Mouse (Mus musculus) lung, adult 18-20 months (tissue): ENCODE results near the gene Slc6a8.
A peak's percentile ranks its signal among the peaks of the same experiment; 100 is the strongest.

ENCODE experiments used
- DNase-seq, 2 experiments: peaks; one replicate each; pipeline ENCODE4 v3.0.0; 2022; ENCODE audit warnings: mixed read lengths in 2 of 2

The Slc6a8 gene

DNA sequence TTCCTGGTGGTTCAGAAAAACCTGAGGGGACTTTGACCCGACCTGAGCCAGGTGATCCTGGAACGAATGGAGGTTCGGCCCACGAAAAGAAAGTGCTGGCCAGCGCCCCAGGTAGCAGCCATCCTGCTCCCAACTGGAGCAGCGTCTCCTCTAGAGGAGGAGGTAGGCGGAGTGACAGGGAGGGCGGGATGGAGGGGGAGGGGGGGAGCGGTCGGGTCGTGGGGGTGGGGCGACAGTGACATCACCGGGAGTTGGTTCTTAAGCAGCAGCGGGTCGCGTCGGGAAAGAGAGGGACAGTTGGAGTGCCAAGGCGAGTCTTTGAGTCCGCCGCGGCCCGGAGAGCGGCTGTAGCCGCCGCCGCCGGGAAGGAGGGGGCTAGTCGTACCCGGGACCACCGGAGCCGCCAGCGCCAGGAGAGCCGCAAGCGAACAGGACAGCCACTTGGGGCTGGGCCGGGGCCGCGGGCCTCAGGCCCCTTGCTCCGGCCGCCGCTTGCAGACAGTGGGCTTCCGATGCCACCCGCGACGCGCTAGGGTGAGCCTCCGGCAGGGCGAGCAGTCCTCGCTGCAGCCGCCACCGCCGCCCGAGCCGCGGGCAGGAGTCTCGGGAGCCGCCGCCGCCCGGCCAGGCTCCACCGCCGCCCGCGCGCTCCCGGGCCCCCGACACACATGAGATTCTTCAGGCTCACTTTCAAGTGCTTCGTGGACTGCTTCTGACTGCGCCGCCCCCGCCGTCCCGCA is at the start of gene Slc6a8:
TSS of gene Slc6a8 (plus strand) at position 272 of the 740 bp plus-strand sequence.
- peak; percentile 69 to 74 for DNase-seq

DNA sequence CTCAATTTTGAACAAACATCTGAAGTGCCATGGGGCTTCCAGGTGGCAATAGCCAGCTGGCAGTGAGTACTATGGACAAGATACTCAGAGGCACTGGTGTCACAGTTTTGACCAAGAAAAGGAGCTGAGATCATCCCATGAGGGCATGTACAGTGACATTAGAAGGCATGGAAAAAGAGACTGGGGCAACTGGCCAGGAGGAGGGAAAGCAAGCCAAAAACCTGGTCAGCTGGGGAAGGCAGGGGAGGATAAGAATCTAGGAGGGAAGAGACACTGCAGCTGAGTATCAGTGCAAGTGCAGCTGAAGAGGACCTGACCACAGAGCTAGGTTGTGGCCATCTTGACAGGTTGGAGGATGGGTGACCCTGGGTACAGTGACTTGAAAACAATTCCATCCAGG is 46.0 kb upstream of the Slc6a8 start:
- DNase-seq = no peak

DNA sequence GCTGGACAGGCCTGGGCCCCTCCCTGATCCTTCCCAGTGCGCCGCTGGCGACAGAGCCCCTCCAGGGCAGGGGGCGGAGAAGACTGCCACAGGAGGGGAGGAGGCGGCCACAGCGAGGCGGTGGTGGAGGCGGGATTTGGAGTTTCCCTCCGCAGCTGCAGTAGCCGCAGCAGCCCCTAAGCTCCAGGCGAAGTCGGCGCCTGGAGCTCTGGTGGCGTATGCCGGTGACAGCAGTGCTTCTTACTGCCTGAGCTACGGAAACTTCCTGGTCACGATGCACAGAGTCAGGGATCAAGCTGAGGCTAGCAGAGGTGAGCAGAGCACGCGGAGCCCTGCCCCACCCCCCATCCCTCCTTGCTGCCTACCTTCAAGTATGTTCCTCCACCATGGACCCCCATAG is 37.5 kb upstream of the Slc6a8 start:
- no peak for DNase-seq

DNA sequence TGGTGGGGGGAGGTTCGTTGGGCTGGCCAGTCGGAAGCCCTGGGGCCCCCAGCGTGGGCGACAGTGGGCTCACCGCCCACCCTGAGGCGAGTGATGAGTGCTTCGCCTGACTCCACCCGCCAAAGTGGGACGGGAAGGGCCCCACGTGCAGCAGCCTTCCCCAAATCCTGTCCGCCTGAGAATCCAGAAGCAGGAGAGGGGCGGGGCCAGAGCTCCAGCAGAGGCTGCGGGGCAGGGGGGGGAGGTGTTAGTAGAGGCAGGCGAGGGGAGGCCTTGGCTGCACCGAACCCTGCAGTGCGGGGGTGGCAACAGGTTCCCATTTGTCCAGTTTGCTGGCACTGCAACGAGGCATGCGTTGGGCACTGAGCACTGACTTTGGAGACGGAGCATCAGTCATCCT is 35.5 kb upstream of the Slc6a8 start:
- DNase-seq = no peak

DNA sequence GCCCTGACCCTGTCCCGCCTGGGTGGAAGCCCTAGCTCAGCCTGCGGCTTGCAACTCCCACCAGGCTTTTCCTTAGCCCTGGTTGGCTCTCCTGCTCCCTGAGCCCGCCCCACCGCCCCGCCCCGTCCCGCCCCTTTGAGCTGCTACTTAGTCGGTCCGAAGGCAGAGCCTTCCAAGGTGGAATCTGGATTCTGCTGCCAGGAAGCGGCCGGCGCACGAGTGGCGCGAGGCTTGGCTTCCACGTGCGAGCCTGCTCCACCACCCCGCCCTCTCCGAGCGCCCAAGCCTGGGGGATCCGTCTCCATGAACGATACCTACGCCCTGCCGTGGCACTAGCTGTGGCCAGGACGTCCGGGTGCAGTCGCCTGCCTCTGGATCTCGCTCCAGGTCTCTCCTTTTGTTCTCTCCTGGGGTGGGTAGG is 33.7 kb upstream of the Slc6a8 start, which contains the start of gene Dusp9:
TSS of gene Dusp9 (plus strand) at position 165 of the 421 bp plus-strand sequence.
- DNase-seq = peak; percentile 46 to 61

DNA sequence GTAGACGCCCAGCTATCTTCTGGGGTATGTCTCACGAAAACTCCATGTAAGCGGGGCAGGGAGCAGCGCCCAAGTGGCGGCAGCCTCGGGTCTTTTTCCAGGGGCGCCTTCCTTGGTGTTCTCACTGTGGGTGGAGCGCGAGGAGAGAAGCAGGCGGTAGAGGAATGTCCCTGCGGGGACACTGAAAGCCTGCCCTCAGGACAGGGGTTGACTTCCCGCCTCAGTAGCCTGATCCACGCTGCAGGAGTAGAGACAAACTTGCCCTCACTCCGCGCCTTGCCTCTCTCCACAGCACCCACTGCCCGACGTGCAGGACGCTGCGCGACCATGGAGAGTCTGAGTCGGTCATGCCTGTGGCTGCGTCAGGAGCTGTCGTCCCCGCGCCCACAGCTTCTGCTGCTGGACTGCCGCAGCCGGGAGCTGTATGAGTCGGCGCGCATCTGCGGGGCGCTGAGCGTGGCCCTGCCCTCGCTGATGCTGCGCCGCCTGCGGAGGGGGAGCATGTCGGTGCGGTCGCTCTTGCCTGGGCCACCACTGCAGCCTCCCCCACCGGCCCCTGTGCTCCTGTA is 33.0 kb upstream of the Slc6a8 start:
- DNase-seq = no peak

DNA sequence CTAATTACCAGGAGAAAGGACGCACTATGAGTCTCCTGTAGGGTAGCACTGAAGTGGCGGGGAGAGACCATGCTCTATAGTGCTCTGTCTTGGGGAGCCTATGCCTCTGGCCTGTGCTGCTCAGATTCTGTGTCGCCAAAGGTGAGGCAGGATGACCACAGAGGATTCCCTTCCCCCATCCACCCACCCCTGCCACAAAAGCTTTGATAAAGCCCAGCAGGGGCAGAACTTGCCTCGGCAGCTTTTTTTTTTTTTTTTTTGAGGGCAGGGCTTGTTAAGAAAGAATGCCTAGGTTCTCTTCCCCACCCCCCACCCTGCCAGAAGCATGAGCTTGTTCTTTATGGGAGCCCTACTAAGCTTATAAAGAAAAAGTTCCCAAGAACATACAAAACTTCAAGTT is 27.8 kb upstream of the Slc6a8 start:
- no peak for DNase-seq

DNA sequence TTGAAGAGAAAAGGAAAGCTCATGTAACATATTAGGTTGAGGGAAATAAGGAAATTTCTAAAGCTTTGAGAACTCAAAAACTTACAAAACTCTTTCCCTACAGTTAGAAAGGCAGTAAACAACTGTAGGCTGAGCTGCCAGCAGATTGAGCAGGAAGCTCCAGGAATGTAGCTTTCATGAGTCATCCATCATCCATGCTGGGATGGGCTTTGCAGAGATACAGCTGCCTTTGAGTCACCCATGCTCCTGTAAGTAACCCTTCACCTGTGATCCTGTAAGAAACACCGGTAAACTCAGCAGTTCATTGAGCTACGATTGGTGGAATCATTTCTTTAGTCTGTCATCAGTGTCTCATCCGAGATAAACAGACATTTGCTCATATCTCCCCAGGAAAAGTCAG is 22.1 kb upstream of the Slc6a8 start:
- DNase-seq = no peak

DNA sequence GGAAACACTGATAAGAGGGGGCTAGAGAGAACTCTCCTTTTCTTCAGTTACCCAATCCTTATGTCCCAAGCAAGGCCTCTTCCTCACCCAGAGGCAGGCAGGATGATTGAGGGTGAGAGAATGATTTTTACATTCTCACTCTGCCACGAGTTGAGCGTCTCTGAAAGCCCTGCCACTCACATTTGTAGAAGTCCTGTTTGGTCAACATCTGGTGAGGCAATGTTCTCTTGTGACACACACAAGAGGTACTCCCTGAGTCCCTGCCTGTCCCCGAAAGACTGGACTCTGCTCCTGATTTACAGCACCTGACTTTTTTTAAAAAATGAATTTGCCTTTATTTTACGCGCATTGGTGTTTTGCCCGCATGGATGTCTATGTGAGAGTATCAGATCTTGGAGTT is 19.6 kb upstream of the Slc6a8 start:
- no peak for DNase-seq

DNA sequence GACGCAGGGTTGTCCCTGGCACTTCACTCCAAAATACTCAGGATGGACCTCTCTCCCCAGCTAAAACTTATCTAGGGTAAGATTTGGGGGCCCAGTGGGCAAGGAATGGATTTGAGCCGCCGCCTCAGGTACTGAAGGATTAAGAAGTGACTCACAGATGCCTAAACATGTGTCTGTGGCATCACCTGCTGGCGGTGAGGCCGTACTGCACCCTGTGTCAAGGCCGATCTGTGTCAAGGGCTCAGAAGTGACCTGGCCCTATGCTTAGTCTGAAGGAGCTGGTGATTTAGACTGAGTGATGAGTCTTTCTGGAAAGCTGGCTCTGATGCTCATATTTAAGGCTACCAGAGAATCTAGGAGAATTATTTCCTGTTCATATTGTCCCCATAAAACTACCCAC is 18.8 kb upstream of the Slc6a8 start:
- peak; percentile 46 to 74 for DNase-seq

DNA sequence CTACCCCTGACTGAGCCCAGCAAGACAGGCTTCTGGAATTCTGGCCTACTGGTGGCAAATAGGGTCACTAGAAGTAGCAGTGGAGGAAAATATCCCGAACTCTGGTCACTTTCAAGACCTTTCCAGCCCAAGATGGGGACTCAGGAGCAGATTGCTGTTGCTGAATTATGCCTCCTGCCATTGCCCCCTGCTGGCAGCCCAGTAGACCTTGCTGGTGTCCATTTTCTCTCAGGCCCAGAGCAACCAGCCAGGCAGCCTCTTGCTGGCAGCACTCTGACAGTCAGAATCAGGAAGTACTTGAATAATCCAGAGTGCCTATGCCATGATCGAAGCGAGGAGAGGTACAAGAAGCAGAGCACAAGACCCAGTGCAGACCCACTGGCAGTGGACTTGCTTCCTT is 17.4 kb upstream of the Slc6a8 start:
- DNase-seq = peak; percentile 44 to 51

DNA sequence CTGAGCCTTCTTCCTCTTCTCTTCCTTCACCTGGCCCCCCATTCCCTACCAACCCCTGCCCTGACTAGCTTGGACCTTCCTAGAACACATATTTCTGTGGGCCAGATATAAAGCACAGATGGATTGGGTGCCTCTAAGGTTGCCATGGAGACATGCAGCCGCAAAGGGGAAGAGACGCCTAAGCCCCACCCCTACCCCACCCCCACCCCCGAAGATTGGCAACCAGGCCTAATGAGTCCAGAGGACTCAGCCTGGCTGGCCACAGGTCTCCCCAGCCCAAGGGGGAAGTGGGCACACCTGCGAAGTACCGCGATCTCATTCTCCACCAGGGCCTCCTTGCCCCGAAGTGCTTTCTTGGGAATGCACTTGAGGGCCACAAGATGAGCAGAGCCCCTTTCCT is 14.6 kb upstream of the Slc6a8 start:
- DNase-seq = no peak

DNA sequence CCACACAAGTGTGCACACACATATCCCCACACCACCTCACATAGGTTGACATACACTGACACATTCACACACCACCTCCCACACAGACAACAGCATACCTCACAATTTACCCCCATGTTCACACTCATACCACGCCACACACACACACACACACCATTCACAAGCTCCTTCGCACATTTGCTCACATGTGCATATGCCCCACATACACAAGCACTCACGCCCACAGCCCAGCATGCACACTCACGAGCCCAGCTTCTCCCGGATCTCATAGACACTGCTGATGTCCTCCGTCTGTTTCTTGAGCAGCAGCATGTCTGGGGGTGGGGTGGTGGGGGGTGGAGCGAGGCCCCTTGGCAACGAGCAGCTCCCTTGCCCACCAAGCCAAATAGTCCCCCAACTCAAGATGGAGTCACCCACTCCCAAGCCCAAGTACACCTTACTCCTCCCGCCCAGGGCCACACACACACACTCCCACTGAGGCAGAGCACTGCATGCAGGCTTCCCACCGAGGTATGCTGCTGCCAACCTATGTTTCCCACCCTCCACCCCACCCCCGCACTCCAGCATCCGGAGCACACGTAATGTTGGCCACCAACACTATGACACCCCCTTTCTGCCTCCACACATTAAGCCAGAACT is 13.9 kb upstream of the Slc6a8 start:
- no peak for DNase-seq

DNA sequence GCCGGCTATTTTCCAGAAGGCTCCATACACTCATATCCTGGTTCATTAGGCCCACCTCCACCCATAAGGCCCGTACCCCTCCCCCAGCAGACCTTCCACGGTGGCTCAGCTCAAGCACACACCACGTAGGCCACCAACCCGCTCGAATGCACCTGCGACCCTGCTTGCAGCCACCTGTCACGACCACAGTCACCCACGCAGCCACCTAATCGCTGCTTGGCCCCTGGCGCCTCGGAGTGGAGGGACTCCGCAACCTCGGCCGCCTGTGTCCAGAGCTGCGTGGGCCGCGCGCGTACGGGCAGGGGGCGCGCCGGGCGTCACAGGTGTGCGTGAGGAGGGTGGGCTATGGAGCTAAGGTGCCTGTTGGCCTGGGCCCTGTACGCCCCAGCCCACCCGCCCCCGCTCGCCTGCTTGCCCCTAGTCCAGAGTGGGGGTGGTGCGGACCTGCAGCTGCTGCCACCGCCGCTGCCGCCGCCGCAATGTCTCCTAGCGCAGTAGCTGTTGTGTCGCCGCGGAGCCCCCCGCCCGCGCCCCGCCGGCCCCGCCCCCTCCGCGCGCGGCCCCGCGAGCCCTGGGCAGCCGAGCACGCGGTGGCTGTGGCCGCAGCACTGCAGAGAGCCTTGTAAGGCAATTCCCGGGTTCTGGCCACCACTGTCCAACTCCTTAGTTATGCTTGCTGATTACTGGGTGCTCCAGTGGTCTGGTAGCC is 13.2 kb upstream of the Slc6a8 start, which contains the start of gene Pnck:
TSS of gene Pnck (minus strand) at position 543 of the 709 bp plus-strand sequence.
- DNase-seq = no peak

DNA sequence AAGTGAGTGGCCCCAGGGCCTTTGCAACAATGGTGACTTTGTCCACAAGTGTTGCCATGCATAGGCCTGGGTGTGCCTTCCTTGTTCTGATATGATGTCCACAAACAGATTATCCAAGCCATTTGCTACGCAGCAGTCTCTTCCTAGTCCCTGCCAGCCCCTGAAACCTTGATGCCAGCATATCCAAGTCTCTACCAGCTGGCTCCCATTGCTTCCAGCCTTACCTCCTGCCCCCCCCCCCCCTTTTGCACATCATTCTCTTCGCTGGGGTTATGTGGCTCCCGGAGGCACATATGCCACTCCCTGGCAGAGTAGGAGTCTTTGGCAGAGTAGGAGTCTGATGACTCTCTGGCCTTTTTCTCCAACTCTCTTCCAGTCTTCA is 12.7 kb upstream of the Slc6a8 start:
- DNase-seq = no peak

DNA sequence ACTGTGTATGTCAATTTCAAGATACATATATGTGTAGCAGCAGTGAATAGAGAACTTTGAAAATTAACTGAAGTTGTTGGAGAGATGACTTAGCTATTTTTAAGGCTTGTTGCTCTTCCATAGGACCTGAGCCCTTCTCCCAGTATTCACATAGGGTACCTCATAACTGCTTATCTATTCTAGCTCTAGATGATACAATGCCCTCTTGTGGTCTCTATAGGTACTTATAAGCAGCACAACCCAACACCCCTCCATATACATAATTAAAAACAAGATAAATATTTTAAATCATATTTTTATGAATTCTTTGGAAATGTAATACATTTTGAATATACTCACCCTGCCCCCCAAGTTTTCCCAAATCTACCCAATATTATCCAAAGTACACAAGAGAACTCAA is 9.8 kb upstream of the Slc6a8 start:
- no peak for DNase-seq

DNA sequence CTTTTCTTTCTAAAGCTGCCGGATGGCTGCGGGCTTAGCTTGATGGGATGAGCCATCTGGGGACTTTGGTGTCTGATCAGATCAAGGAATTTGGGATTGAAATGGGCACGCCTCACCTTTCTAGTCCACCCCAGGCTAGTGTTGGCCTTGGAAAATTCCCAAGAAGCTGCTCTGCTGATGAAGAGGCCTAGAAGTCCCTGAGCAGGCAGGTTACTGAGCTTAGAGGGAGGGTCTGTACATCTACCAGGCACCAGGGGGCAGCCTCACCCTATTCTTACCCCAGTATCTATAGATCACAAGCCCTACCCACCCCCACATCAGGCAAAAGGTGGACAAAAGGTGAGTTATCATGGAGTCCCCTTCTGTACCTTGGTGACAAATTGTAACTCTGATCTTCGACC is 919 bp upstream of the Slc6a8 start:
- peak; percentile 36 to 53 for DNase-seq

DNA sequence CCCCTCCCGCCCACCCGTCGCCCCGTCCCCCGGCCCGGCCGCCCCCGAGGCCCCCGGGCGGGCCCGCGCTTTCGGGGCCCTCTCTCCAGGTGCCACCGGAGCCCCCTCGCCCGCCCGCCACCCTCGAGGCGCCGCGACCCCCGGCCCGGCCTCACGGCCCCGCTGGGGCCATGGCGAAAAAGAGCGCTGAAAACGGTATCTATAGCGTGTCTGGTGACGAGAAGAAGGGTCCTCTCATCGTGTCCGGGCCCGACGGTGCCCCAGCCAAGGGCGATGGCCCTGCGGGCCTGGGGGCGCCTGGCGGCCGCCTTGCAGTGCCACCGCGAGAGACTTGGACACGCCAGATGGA is 643 bp downstream of the Slc6a8 start:
- no peak for DNase-seq

DNA sequence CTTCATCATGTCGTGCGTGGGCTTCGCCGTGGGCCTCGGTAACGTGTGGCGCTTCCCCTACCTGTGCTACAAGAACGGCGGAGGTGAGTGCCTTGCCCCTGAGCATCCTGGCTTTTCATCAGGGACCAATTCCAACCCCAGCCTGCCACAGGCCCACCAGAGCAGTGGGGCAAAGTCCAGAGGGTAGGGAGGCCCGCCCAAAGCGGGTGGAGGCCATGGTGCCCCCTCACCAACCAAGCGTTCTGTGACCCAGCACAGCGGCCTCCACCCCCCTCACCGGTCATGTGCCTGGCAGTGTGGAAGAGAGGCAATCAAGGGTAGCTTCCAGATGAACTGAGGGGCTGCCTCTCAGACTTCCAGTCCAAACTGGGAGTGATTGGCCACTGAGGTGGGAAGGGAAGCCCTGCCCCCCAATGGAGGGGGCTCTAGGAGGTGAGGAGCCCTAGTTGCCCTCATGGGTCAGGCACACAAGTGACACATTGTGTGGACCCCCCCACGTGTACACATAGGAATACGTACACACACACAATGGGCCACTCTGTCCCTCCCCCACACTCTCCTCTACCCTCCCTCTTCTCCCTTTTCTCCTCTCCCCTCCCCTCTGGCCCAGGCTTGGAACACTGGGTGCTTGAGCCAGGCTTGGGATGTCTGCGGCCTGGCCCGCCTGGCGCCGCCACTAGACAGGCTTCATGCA is 1.2 kb downstream of the Slc6a8 start:
- DNase-seq = peak in 1 of 2 experiments; percentile 24

DNA sequence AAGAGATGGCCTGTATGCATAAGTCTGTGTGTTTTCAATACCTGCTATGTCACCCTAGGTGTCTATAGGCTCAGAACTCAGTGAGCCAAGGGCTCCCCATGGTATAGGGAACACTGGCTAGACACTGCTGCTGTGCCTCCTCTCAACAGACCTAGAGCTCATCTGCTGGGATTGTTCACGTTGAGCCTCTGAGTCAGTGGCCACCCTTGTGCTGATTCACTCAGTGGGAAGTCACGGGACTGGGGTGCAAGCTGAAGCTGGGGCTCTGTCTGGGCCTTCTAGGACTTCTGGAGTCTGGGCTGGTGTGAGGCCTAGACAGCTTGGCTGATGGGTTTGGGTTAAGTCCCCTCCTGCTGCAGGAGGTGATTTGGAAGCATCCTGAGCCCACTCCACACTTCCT is 2.3 kb downstream of the Slc6a8 start:
- DNase-seq = no peak

DNA sequence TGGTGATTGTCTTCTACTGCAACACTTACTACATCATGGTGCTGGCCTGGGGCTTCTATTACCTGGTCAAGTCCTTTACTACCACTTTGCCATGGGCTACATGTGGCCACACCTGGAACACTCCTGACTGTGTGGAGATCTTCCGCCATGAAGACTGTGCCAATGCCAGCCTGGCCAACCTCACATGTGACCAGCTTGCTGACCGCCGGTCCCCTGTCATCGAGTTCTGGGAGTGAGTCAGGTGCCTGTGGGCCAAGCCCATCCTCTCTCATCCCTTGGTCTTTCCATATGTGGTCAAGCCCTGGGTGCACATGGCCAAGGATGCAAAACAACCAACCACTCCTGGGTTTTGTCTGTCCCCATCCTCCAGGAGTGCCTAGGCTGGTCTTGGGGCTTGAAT is 3.7 kb downstream of the Slc6a8 start:
- DNase-seq = no peak

DNA sequence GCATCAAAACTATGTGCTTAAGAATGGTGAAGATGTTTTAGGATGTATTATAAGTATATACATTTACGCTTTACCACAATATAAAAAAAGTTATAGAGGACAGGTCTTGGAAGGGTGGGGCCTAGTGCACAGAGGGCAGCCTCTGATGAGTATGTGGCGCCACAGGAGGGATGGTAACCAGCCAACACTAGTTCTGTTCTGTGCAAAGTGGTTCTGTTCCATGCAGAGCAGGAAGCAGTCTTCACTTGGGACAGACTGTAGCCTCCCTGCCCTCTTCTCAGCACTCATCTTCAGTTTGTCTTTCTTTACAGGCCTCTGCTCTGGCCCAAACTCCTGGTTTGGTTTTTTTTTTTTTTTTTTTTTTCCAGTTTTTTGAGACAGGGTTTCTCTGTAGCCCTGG is 11.2 kb downstream of the Slc6a8 start:
- DNase-seq = no peak

DNA sequence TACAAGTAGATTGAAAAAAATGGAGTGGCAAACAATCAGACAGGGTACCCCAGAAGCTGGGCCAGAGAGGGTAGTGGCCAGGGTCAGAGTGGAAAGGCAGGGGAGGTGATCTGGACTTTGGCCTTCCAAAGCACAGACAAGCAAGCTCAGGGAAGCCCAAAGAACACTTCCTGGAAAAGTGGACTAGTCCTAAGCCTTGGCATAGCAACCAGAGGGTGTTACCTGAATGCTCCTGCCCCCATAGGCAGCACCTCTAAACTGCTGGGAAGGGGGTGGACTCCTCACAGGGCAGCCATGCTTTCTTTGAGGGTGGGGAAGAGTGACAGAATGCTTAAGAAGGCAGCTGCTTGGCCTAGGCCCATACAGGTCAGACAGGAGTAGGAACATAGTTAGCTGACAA is 12.0 kb downstream of the Slc6a8 start:
- DNase-seq = no peak
